Mouse (Mus musculus): ENCODE data around the gene Nat8f1. TPM values are rescaled to one million over a fixed set of nuclear protein-coding genes. Genes with fewer than 3 reads are reported as not detected.

Nat8f1 gene
- total and polyA plus RNA-seq, 3 experiments: 0.50 to 4.7 (median 1.4) TPM

DNA sequence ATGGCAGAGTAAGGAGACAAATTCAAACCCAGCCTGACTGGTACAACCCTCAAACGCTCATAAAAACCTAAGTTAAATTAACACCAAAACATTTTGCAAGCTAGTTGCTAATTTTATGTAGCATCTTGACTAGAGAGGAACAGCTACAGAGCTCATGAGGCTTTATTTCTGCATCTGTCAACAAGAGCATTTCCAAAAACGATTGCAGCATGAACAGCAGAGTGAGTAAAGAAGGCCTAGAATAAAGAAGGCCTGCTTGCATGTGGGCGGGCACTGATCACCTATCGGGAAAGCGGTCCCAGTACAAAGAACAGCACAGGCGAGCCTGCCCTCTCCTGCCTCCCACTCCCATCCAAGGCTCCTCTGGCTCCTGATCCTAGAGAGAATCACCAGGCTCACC lies 33.1 kb upstream of the Nat8f1 start:
- no peak overlapping the region for H3K9ac ChIP-seq (ENCODE audit: insufficient read depth, low read depth)

DNA sequence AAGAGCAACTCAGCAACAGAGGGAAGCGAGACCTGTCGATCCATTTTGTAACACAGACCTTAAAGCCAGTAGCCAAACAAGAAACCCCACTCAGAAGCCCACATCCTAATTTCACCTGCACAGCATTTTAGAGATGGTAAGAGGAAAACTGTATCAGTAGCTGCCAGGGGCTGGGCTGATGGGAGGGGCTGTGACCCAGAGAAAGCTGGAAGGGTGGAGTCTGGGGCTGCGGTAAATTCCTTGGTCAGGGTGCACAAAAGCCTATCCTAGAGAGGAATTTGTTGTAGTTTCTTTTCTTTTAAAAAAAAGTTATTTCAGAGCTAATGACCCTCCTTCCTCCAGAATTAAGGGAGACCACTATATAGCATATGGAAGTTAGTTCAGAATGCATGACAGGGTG lies 27.0 kb upstream of the Nat8f1 start:
- no peak for DNase-seq (ENCODE audit: extremely low read depth)
- H3K4me1 ChIP-seq (ENCODE audit: control insufficient read depth in 1 of 2, insufficient read depth in 2 of 2): peaks cover 0 to under 1% of the 10 kb centered on the region in 2 experiments; a peak in 2 of 4 replicates
- no peak overlapping the region for H3K4me3 ChIP-seq (replicated peaks in 1 of 3; ENCODE audit: low read depth in 2 of 3, low read length in 2 of 3, poor library complexity in 1 of 3)
- H3K27ac ChIP-seq (ENCODE audit: insufficient read depth, low read depth): no peak overlapping the region
- no peaks in the 10 kb centered on the region for H3K79me2 ChIP-seq (replicated peaks; ENCODE audit: control insufficient read depth, extremely low read depth, insufficient read depth, poor library complexity, severe bottlenecking)
- H3K9me3 ChIP-seq (replicated peaks; ENCODE audit: low read length): no peaks in the 10 kb centered on the region
- TF ChIP-seq PAX5 (IDR thresholded peaks at IDR 0.05; ENCODE audit: low read length) (no peak), ZMIZ1 (IDR thresholded peaks at IDR 0.05; ENCODE audit: low read depth, low read length) (no peak), MAFK (IDR thresholded peaks at IDR 0.05; ENCODE audit: insufficient replicate concordance, low read length) (no peak), USF2 (conservative IDR thresholded peaks at IDR 0.05; ENCODE audit: low read depth, low read length) (no peak), NELFE (IDR thresholded peaks at IDR 0.05; ENCODE audit: low read depth, low read length) (no peak), HCFC1 (IDR thresholded peaks at IDR 0.05; ENCODE audit: low read depth, low read length) (no peak), BHLHE40 (IDR thresholded peaks at IDR 0.05; ENCODE audit: low read depth, low read length) (no peak), MXI1 (IDR thresholded peaks at IDR 0.05; ENCODE audit: low read depth, low read length) (no peak), POLR2A (IDR thresholded peaks at IDR 0.05; ENCODE audit: low read depth, low read length) (no peak)
- no peak overlapping the region for H3K4me2 ChIP-seq (ENCODE audit: insufficient read depth, low read depth, poor library complexity, severe bottlenecking)
- no peak overlapping the region for H3K9ac ChIP-seq (ENCODE audit: insufficient read depth, low read depth)
- in situ Hi-C loops (cut with MboI; ENCODE audit: low pct_ligation_motif_present, low pct_unique_long_range_greater_than_20kb, low sequenced_read_pairs): no loop called here
- dilution Hi-C loops (cut with MboI; ENCODE audit: extremely low pct_ligation_motif_present, extremely low pct_unique_long_range_greater_than_20kb, low sequenced_read_pairs): no loop called here
- H3K27me3 ChIP-seq (replicated peaks): no peaks in the 10 kb centered on the region
- peaks cover 40 to 66% of the 10 kb centered on the region in 2 experiments for H3K36me3 ChIP-seq (replicated peaks in 1 of 2; ENCODE audit: control insufficient read depth in 1 of 2, insufficient read depth in 1 of 2, low read length in 1 of 2)

More for the DNA sequence above, 33.1 kb upstream of the Nat8f1 start:
- in situ Hi-C loops (cut with MboI; ENCODE audit: low pct_ligation_motif_present, low pct_unique_long_range_greater_than_20kb, low sequenced_read_pairs): no loop called here
- no peak for DNase-seq (ENCODE audit: extremely low read depth)
- no peak for TF ChIP-seq TBP (conservative IDR thresholded peaks at IDR 0.05; ENCODE audit: low read depth, low read length)
- no peak for TF ChIP-seq CTCF (conservative IDR thresholded peaks at IDR 0.05 in 1 of 2, IDR thresholded peaks at IDR 0.05 in 1 of 2; ENCODE audit: low read depth in 2 of 2, low read length in 2 of 2)
- TF ChIP-seq NRF1 (IDR thresholded peaks at IDR 0.05; ENCODE audit: low read depth, low read length): no peak
- TF ChIP-seq ETS1 (conservative IDR thresholded peaks at IDR 0.05; ENCODE audit: low read depth, low read length): no peak
- TF ChIP-seq NELFE (IDR thresholded peaks at IDR 0.05; ENCODE audit: low read depth, low read length): no peak
- TF ChIP-seq EP300 (IDR thresholded peaks at IDR 0.05; ENCODE audit: low read length): no peak
- no peak for TF ChIP-seq PAX5 (IDR thresholded peaks at IDR 0.05; ENCODE audit: low read length)
- no peak for TF ChIP-seq SIN3A (IDR thresholded peaks at IDR 0.05; ENCODE audit: low read length)
- H3K4me3 ChIP-seq (replicated peaks in 1 of 3; ENCODE audit: low read depth in 2 of 3, low read length in 2 of 3, poor library complexity in 1 of 3): no peak overlapping the region
- H3K9me3 ChIP-seq (replicated peaks; ENCODE audit: low read length): no peaks in the 10 kb centered on the region
- H3K4me2 ChIP-seq (ENCODE audit: insufficient read depth, low read depth, poor library complexity, severe bottlenecking): no peak overlapping the region
- H3K36me3 ChIP-seq (replicated peaks in 1 of 2; ENCODE audit: control insufficient read depth in 1 of 2, insufficient read depth in 1 of 2, low read length in 1 of 2): peaks cover 74 to 94% of the 10 kb centered on the region in 2 experiments
- no peak overlapping the region for H3K27ac ChIP-seq (ENCODE audit: insufficient read depth, low read depth)
- H3K4me1 ChIP-seq (ENCODE audit: control insufficient read depth in 1 of 2, insufficient read depth in 2 of 2): peaks cover 0 to 4% of the 10 kb centered on the region in 2 experiments; a peak in 1 of 4 replicates
- dilution Hi-C loops (cut with MboI; ENCODE audit: extremely low pct_ligation_motif_present, extremely low pct_unique_long_range_greater_than_20kb, low sequenced_read_pairs): no loop called here
- H3K27me3 ChIP-seq (replicated peaks): no peaks in the 10 kb centered on the region
- no peaks in the 10 kb centered on the region for H3K79me2 ChIP-seq (replicated peaks; ENCODE audit: control insufficient read depth, extremely low read depth, insufficient read depth, poor library complexity, severe bottlenecking)

DNA sequence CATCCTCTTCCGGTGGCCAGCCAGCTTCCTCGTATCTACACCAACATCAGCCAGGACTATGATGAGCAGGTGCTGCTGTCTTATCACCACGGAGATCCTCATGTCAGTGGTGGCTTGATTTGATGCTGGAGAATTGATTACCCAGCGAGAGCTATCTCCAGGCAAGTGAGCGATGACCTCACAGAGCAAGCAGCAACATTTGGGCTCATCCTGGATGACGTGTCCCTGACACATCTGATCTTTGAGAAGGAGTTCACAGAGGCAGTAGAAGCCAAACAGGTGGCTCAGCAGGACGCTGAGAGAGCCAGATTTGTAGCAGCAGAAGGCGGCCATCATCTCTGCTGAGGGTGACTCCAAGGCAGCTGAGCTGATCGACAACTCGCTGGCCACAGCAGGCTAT lies 23.2 kb upstream of the Nat8f1 start:
- dilution Hi-C loops (cut with MboI; ENCODE audit: extremely low pct_ligation_motif_present, extremely low pct_unique_long_range_greater_than_20kb, low sequenced_read_pairs) (no loop called here), in situ Hi-C loops (cut with MboI; ENCODE audit: low pct_ligation_motif_present, low pct_unique_long_range_greater_than_20kb, low sequenced_read_pairs) (loop anchor here (5.0 kb wide), 1 partner anchor 69 kb away; no protein-coding TSS in a partner anchor)
- Histone ChIP-seq H3K27ac (ENCODE audit: insufficient read depth, low read depth) (no peak overlapping the region), H3K36me3 (replicated peaks in 1 of 2; ENCODE audit: control insufficient read depth in 1 of 2, insufficient read depth in 1 of 2, low read length in 1 of 2) (peaks cover 12 to 31% of the 10 kb centered on the region in 2 experiments), H3K9ac (ENCODE audit: insufficient read depth, low read depth) (no peak overlapping the region), H3K4me3 (replicated peaks in 1 of 3; ENCODE audit: low read depth in 2 of 3, low read length in 2 of 3, poor library complexity in 1 of 3) (no peak overlapping the region), H3K79me2 (replicated peaks; ENCODE audit: control insufficient read depth, extremely low read depth, insufficient read depth, poor library complexity, severe bottlenecking) (no peaks in the 10 kb centered on the region), H3K4me2 (ENCODE audit: insufficient read depth, low read depth, poor library complexity, severe bottlenecking) (no peak overlapping the region), H3K4me1 (ENCODE audit: control insufficient read depth in 1 of 2, insufficient read depth in 2 of 2) (peaks cover 0 to 4% of the 10 kb centered on the region in 2 experiments; a peak in 2 of 4 replicates), H3K9me3 (replicated peaks; ENCODE audit: low read length) (no peaks in the 10 kb centered on the region), H3K27me3 (replicated peaks) (no peaks in the 10 kb centered on the region)
- TF ChIP-seq POLR2AphosphoS2 (IDR thresholded peaks at IDR 0.05; ENCODE audit: low read depth, low read length) (no peak), JUN (IDR thresholded peaks at IDR 0.05; ENCODE audit: insufficient read depth, low read depth, low read length) (no peak), POLR2A (IDR thresholded peaks at IDR 0.05; ENCODE audit: low read depth, low read length) (no peak), CHD1 (IDR thresholded peaks at IDR 0.05; ENCODE audit: low read depth, low read length) (no peak), JUND (conservative IDR thresholded peaks at IDR 0.05; ENCODE audit: low read depth, low read length) (no peak), MYC (IDR thresholded peaks at IDR 0.05; ENCODE audit: low read depth, low read length) (no peak), CTCF (conservative IDR thresholded peaks at IDR 0.05 in 1 of 2, IDR thresholded peaks at IDR 0.05 in 1 of 2; ENCODE audit: low read depth in 2 of 2, low read length in 2 of 2) (no peak), ZKSCAN1 (IDR thresholded peaks at IDR 0.05; ENCODE audit: borderline replicate concordance, low read depth, low read length) (no peak)
- DNase-seq (ENCODE audit: extremely low read depth): no peak
